Mouse (Mus musculus): ENCODE results near the gene Mgat5. TPM values are rescaled to one million over a fixed set of nuclear protein-coding genes. Genes with fewer than 3 reads are reported as not detected.

Mgat5 gene
- polyA plus RNA-seq, 1 experiment: 3.6 TPM

- no peak overlapping the region for H3ac ChIP-seq (ENCODE audit: control insufficient read depth, insufficient read length, low read depth)
- no peaks in the 10 kb centered on the region for H3K79me3 ChIP-seq (ENCODE audit: low read depth)
- no peaks in the 10 kb centered on the region for H3K79me2 ChIP-seq (ENCODE audit: control insufficient read depth, insufficient read depth)
- TF ChIP-seq MAX (IDR thresholded peaks at IDR 0.05) (no peak), USF1 (IDR thresholded peaks at IDR 0.05; ENCODE audit: low read depth) (no peak), CTCF (IDR thresholded peaks at IDR 0.05; ENCODE audit: control insufficient read depth, insufficient read depth, insufficient read length) (no peak), MYOG (IDR thresholded peaks at IDR 0.05; ENCODE audit: control insufficient read depth, extremely low read depth, insufficient read length) (no peak), CEBPB (IDR thresholded peaks at IDR 0.05; ENCODE audit: low read depth) (no peak), MYOD1 (IDR thresholded peaks at IDR 0.05; ENCODE audit: control insufficient read depth, insufficient read length, low read depth) (no peak), FOSL1 (IDR thresholded peaks at IDR 0.05; ENCODE audit: insufficient read depth, low read length, poor library complexity, severe bottlenecking) (no peak)
- H3K4me3 ChIP-seq (ENCODE audit: insufficient read depth, poor library complexity, severe bottlenecking): no peak overlapping the region
- H3K27me3 ChIP-seq (ENCODE audit: control insufficient read depth, insufficient read depth, insufficient read length): no peaks in the 10 kb centered on the region
- H3K36me3 ChIP-seq (ENCODE audit: control insufficient read depth, insufficient read depth): no peaks in the 10 kb centered on the region
Measured at GRCm38 (mm10) chr1:127430290-127430689, 225.5 kb downstream of the Mgat5 start.

DNA sequence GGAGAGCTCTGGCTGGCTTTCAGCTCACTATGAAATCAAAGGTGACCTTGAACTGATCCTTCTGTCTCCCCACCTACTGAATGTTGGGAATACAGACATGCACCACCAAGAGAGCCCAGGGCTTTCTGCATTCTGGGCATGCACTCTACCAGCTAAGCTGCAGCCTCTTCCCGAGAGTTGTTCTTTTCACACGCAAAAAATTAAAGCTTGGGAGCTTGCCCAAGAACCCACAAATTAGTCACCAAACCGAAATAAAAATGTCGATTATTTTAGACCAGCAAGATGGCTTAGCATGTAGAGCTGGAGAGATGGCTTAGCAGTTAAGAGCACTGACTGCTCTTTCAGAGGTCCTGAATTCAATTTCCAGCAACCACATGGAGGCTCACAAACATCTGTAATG is 230.0 kb downstream of the Mgat5 start:
- H3K27me3 ChIP-seq (ENCODE audit: control insufficient read depth, insufficient read depth, insufficient read length): no peaks in the 10 kb centered on the region
- TF ChIP-seq MYOG (IDR thresholded peaks at IDR 0.05; ENCODE audit: control insufficient read depth, extremely low read depth, insufficient read length) (no peak), MAX (IDR thresholded peaks at IDR 0.05) (no peak), CTCF (IDR thresholded peaks at IDR 0.05; ENCODE audit: control insufficient read depth, insufficient read depth, insufficient read length) (no peak), CEBPB (IDR thresholded peaks at IDR 0.05; ENCODE audit: low read depth) (no peak), MYOD1 (IDR thresholded peaks at IDR 0.05; ENCODE audit: control insufficient read depth, insufficient read length, low read depth) (no peak), FOSL1 (IDR thresholded peaks at IDR 0.05; ENCODE audit: insufficient read depth, low read length, poor library complexity, severe bottlenecking) (no peak), USF1 (IDR thresholded peaks at IDR 0.05; ENCODE audit: low read depth) (no peak)

GRCm38 (mm10) chr1:127437091-127437490 is 232.3 kb downstream of the Mgat5 start:
- Histone ChIP-seq H3K36me3 (ENCODE audit: control insufficient read depth, insufficient read depth) (no peaks in the 10 kb centered on the region), H3K27me3 (ENCODE audit: control insufficient read depth, insufficient read depth, insufficient read length) (no peaks in the 10 kb centered on the region), H3ac (ENCODE audit: control insufficient read depth, insufficient read length, low read depth) (no peak overlapping the region), H3K79me3 (ENCODE audit: low read depth) (no peaks in the 10 kb centered on the region), H3K4me3 (ENCODE audit: insufficient read depth, poor library complexity, severe bottlenecking) (no peak overlapping the region), H3K79me2 (ENCODE audit: control insufficient read depth, insufficient read depth) (no peaks in the 10 kb centered on the region)
- TF ChIP-seq FOSL1 (IDR thresholded peaks at IDR 0.05; ENCODE audit: insufficient read depth, low read length, poor library complexity, severe bottlenecking) (no peak), USF1 (IDR thresholded peaks at IDR 0.05; ENCODE audit: low read depth) (no peak), CTCF (IDR thresholded peaks at IDR 0.05; ENCODE audit: control insufficient read depth, insufficient read depth, insufficient read length) (no peak), MYOG (IDR thresholded peaks at IDR 0.05; ENCODE audit: control insufficient read depth, extremely low read depth, insufficient read length) (no peak)

More for the DNA sequence above, 230.0 kb downstream of the Mgat5 start:
- H3K79me2 ChIP-seq (ENCODE audit: control insufficient read depth, insufficient read depth): no peaks in the 10 kb centered on the region
- no peaks in the 10 kb centered on the region for H3K36me3 ChIP-seq (ENCODE audit: control insufficient read depth, insufficient read depth)
- no peak overlapping the region for H3ac ChIP-seq (ENCODE audit: control insufficient read depth, insufficient read length, low read depth)
- H3K79me3 ChIP-seq (ENCODE audit: low read depth): no peaks in the 10 kb centered on the region
- H3K4me3 ChIP-seq (ENCODE audit: insufficient read depth, poor library complexity, severe bottlenecking): no peak overlapping the region

DNA sequence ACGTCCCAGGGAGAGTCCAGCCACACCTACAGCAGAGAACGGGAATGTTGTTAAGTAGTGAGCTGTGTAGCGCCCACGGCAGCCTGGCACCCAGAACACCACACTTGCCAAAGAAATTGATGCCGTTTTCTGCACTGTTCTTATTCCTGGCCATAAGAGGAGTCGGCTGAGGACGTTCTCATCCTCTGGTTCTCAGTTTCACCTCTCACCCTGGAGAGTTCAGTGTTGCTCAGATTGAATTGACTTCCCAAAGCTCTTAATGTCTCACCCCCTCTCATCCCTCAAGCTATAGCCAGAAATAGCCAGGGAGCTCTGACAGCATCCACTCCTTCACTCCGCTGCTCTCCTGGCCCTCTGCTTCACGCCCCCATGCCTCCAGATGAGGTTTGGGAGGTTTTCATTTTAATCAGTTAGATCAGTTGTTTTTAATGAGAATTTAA is 234.7 kb downstream of the Mgat5 start:
- H3K4me3 ChIP-seq (ENCODE audit: insufficient read depth, poor library complexity, severe bottlenecking): no peak overlapping the region
- H3K36me3 ChIP-seq (ENCODE audit: control insufficient read depth, insufficient read depth): no peaks in the 10 kb centered on the region
- no peaks in the 10 kb centered on the region for H3K79me3 ChIP-seq (ENCODE audit: low read depth)
- H3ac ChIP-seq (ENCODE audit: control insufficient read depth, insufficient read length, low read depth): no peak overlapping the region
- no peaks in the 10 kb centered on the region for H3K27me3 ChIP-seq (ENCODE audit: control insufficient read depth, insufficient read depth, insufficient read length)
- TF ChIP-seq MYOD1 (IDR thresholded peaks at IDR 0.05; ENCODE audit: control insufficient read depth, insufficient read length, low read depth): no peak
- TF ChIP-seq FOSL1 (IDR thresholded peaks at IDR 0.05; ENCODE audit: insufficient read depth, low read length, poor library complexity, severe bottlenecking): no peak
- no peak for TF ChIP-seq MYOG (IDR thresholded peaks at IDR 0.05; ENCODE audit: control insufficient read depth, extremely low read depth, insufficient read length)
- TF ChIP-seq MAX (IDR thresholded peaks at IDR 0.05): no peak
- TF ChIP-seq CTCF (IDR thresholded peaks at IDR 0.05; ENCODE audit: control insufficient read depth, insufficient read depth, insufficient read length): no peak
- no peak for TF ChIP-seq CEBPB (IDR thresholded peaks at IDR 0.05; ENCODE audit: low read depth)
- TF ChIP-seq USF1 (IDR thresholded peaks at IDR 0.05; ENCODE audit: low read depth): no peak
- H3K79me2 ChIP-seq (ENCODE audit: control insufficient read depth, insufficient read depth): no peaks in the 10 kb centered on the region

DNA sequence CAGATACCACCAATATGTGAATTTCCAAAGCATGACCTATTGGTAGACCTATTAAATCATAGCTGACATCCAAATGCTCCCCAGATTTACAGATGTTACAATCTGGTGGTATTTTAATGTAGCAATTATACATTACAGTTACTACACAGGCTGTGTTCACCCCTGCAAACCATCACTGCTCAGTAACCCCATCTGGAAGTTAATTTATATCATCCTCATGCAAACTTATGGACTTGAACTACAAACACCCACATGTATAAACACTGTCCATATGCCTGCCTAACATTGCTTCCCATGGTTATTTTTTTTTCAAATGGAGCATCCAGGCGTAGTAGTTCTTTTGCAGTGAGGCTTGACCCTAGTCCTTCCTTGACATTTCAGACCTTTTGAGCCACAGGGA is 236.2 kb downstream of the Mgat5 start:
- H3K36me3 ChIP-seq (ENCODE audit: control insufficient read depth, insufficient read depth): no peaks in the 10 kb centered on the region
- no peaks in the 10 kb centered on the region for H3K27me3 ChIP-seq (ENCODE audit: control insufficient read depth, insufficient read depth, insufficient read length)
- H3ac ChIP-seq (ENCODE audit: control insufficient read depth, insufficient read length, low read depth): no peak overlapping the region
- H3K4me3 ChIP-seq (ENCODE audit: insufficient read depth, poor library complexity, severe bottlenecking): no peak overlapping the region
- H3K79me3 ChIP-seq (ENCODE audit: low read depth): no peaks in the 10 kb centered on the region
- H3K79me2 ChIP-seq (ENCODE audit: control insufficient read depth, insufficient read depth): no peaks in the 10 kb centered on the region
- TF ChIP-seq CTCF (IDR thresholded peaks at IDR 0.05; ENCODE audit: control insufficient read depth, insufficient read depth, insufficient read length) (no peak), MYOG (IDR thresholded peaks at IDR 0.05; ENCODE audit: control insufficient read depth, extremely low read depth, insufficient read length) (no peak), FOSL1 (IDR thresholded peaks at IDR 0.05; ENCODE audit: insufficient read depth, low read length, poor library complexity, severe bottlenecking) (no peak), MYOD1 (IDR thresholded peaks at IDR 0.05; ENCODE audit: control insufficient read depth, insufficient read length, low read depth) (no peak), USF1 (IDR thresholded peaks at IDR 0.05; ENCODE audit: low read depth) (no peak), MAX (IDR thresholded peaks at IDR 0.05) (no peak), CEBPB (IDR thresholded peaks at IDR 0.05; ENCODE audit: low read depth) (no peak)

DNA sequence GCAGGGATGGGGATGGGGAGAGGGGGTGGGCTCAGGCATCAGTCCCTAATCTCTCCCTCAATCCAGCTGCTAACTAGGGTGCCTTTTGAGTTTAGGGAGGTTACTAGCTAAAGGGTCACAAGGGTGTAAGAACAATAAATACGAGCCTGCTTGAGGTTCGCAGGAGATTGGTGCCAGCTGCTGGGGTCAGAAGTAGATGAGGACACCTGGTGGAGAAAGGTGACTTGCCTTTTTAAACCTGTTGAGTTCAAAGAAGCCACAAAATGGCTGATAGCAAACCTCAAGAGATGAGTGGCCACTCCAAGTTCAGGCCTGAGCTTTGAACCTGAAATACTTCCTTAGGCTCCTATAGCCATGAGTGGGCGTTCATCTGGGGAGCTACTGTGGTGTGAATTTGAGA is 236.9 kb downstream of the Mgat5 start:
- Histone ChIP-seq H3K27me3 (ENCODE audit: control insufficient read depth, insufficient read depth, insufficient read length) (no peaks in the 10 kb centered on the region), H3K79me3 (ENCODE audit: low read depth) (no peaks in the 10 kb centered on the region), H3K4me3 (ENCODE audit: insufficient read depth, poor library complexity, severe bottlenecking) (no peak overlapping the region), H3K79me2 (ENCODE audit: control insufficient read depth, insufficient read depth) (no peaks in the 10 kb centered on the region), H3ac (ENCODE audit: control insufficient read depth, insufficient read length, low read depth) (no peak overlapping the region), H3K36me3 (ENCODE audit: control insufficient read depth, insufficient read depth) (no peaks in the 10 kb centered on the region)
- no peak for TF ChIP-seq MAX (IDR thresholded peaks at IDR 0.05)
- TF ChIP-seq MYOD1 (IDR thresholded peaks at IDR 0.05; ENCODE audit: control insufficient read depth, insufficient read length, low read depth): no peak
- TF ChIP-seq USF1 (IDR thresholded peaks at IDR 0.05; ENCODE audit: low read depth): no peak
- TF ChIP-seq CEBPB (IDR thresholded peaks at IDR 0.05; ENCODE audit: low read depth): no peak
- no peak for TF ChIP-seq MYOG (IDR thresholded peaks at IDR 0.05; ENCODE audit: control insufficient read depth, extremely low read depth, insufficient read length)
- no peak for TF ChIP-seq FOSL1 (IDR thresholded peaks at IDR 0.05; ENCODE audit: insufficient read depth, low read length, poor library complexity, severe bottlenecking)
- no peak for TF ChIP-seq CTCF (IDR thresholded peaks at IDR 0.05; ENCODE audit: control insufficient read depth, insufficient read depth, insufficient read length)
